Mouse (Mus musculus) urinary bladder, adult 18-20 months (tissue): Measurements from ENCODE around the gene Sh2d1b2.
"Not testable (repeated sequence)": the region's sequence is repeated elsewhere in the genome, so short reads cannot be mapped to it uniquely, and the experiment has no call there.

Experiments used
- DNase-seq, 2 experiments: peaks; one replicate each; pipeline ENCODE4 v3.0.0; 2022; ENCODE audit warnings: low spot score in 2 of 2, mixed read lengths in 2 of 2

The Sh2d1b2 gene

DNA sequence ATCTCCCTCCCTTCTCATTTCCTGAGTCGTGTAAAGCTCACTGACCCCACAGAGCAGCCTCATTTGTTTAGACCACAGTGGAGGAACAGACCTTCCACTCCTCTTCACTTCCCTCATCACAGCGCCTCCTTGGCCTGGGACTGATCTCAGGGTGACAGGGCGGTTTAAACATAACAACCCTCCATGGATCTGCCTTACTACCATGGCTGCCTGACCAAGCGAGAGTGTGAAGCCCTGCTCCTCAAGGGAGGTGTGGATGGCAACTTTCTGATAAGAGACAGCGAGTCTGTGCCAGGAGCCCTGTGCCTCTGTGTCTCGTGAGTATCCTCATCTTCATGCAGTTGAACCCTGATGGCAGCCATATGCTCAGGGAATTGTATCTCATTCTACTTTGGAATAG lies at the start of gene Sh2d1b2:
Gene Sh2d1b2, plus strand, starts transcription at position 62 of the 400 bp plus-strand sequence.
- not testable (repeated sequence) for DNase-seq

DNA sequence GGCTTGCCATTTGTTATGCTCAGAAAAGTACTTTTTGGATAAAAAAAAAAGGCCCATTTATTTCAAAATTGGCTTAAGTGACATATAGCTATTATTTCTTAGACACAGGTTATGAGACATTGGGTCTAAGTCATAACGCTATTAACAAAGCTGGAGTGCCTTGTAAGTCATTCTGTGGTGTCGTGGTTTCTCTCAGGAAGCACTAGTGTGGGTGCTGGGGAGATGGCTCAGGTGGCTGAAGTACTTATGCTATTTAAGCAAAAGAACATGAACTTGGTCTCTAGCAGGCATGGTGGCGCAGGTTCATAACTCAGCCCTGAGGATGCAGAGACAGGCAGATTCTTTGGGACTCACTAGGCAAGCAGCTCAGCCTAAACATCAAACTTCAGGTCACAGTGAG lies 47.4 kb upstream of the Sh2d1b2 start:
- DNase-seq = no peak

DNA sequence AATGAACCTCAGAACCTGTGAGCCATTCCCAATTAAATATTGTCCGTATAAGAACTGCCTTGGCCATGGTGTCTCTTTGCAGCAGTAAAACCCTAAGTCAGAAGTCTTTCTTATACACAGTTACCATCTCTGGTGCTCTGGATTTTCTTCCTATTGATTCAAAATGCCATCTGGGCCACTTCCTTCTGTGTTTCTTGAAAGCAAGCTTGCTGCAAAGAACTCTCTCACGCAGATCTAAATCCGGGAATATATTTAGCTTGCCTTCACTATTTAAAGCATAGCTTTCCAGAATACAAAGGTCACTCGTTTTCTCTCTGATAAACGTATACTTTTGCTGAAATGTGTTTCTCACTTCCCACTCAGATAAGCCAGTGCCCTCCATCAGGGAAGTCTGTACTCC lies 46.0 kb upstream of the Sh2d1b2 start:
- DNase-seq = no peak

DNA sequence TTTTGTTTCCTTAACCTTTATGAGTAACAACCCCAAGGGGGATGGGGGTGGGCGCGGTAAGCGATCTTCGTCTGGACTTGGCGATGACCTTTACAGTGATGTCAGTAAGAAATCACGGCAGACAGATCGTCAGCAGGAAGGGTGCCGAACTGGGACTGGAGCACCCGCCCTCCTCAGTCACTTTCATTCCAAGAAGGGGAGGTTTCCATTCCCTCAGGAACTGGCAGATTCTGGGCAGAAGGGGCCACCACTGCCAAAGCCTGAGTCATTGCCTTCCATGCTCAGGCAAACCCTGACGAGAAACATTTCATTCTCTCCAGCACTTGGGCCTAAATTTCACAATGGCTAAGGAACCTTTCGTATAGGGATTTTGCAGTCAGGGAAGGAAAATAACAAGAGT lies 43.9 kb upstream of the Sh2d1b2 start:
- peak; percentile 8 to 64 for DNase-seq

DNA sequence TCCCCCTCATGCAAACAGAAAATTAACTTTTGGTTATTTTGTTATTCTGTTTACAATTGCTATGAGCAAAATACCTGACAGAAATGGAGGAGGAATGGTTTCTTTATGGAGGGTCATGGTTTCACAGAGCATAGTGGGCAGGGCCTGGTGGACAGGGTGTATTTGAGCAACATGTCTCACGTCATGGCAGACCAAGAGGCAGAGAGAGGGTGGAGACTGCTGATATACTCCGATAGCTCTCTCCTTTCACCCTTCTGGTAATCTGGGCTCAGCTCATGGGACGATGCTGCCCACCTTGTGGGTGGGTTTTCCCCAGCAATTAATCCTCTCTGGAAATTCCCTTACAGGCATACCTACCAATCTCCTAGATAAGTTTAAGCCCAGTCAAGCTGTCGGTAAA lies 42.3 kb upstream of the Sh2d1b2 start:
- no peak for DNase-seq

DNA sequence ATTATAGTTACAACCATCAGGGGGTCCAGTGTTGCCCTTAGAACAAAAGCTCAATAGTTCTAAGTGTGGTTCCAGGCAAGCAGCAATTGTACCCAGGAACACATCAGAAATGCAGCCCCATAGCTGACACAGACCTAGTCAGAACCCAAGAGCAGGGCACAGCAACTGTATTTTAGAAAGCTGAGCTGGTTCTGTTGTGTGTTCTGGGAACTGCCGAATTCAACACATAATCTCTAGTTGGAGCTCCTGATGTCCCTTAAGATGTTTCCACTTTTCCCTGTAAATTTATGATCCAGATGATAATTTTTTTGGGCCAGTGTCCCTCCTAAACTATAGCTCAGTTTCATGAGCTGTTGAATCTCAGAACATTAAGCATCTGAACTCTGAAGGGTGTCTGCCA lies 40.6 kb upstream of the Sh2d1b2 start:
- no peak for DNase-seq

DNA sequence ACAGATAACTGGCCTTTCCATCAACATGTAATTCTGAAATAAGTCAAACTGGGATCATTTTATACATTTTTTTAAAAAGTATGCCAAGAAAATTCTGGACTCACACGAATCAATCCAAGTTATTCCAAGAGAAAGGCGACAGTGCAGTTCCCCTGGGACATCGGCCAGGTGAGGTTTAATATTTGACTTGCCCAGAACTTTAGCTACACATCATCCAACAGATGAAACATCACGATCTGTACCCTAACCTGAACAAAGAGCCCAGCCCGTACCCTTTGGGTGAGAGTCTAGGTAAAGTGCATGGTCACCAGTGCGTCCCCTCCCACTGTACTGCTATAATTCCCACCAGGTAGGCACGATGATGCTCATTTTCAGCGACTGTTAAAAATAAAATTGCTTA lies 36.3 kb upstream of the Sh2d1b2 start:
- no peak for DNase-seq

DNA sequence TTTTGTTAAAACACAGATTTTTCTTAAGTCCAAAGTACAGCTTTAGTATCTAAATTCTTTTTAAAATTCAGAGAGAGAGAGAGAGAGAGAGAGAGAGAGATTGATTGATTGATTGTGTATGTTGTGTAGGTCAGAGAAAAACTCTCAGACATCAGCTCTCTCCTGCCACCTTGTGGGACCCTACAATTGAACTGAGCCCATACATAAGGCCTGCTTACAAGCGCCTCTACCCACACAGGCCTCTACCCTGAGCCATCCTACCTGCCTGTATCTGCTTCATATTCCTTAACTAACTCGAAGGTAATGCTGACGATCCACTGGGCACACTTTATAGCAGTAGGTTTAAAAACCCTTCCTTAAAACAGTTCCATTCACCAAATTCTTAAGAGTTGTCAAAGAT lies 32.2 kb upstream of the Sh2d1b2 start:
- peak in 1 of 2 experiments; percentile 9 for DNase-seq

DNA sequence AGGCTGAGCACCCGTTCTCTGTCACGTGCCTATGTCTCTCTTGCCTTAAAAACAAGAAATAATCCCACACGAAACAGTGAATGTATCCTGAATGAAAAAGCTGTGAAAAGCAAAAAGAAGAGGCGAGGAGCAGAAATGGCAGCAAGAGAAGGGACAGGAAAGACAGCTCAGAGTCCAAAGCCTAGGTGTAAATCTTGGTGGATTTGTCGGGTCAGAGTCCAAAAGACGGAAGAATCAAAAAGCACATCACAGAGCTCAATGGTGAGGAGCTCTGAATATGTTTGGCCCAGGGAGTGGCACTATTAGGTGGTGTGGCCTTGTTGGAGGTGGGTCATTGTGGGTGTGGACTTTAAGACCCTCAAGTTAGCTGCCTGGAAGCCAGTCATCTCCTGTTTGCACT lies 26.2 kb upstream of the Sh2d1b2 start:
- DNase-seq = no peak

DNA sequence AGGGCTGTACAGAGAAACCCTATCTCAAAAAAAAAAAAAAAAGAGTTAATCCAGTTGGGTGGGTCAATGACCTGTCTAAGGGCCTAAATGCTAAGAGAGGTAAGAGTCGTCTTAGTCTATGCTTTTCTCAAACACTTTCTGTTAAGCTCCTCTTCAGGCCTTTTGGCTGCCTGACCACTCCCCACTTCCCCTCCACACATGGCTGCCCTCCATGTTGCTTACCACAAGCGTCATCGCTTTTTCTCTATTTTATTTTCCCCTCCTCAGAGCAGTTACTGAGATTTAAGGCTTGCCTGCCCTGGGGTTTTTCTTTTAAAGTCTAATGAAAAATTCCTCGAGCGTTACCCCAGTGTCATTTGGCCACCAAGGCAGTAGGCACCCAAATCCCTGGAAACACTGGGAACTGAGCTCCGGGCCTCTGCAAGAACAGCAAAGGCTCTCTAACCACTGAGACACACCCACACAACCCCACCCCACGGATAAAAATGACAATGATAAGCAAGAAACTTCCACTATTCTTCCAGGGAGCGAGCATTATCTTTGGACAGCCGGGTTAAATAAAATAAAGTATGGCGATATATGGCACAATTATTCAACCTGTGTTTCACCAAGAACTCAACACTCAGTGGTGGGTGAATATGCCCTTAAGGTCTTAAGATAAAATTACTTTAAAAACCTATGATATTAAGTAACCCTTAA lies 19.2 kb upstream of the Sh2d1b2 start:
- DNase-seq = no peak

DNA sequence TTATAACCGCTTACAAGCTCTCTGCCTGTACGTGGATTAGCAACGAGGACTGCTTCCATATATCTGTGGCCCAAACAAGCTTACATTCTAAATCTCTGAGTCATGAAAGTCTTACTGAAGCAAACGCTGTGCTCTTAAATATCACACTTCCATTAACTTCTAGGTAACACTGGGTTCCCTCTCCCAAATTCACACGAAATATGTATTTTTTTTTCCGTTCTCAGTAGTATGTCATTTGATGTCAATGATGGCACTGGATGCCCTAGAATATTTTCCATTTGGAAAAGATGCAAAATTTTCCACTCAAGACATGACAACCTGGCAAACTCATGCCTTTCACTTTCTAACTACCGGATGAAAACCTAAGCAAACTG lies 18.2 kb upstream of the Sh2d1b2 start:
- DNase-seq = no peak

DNA sequence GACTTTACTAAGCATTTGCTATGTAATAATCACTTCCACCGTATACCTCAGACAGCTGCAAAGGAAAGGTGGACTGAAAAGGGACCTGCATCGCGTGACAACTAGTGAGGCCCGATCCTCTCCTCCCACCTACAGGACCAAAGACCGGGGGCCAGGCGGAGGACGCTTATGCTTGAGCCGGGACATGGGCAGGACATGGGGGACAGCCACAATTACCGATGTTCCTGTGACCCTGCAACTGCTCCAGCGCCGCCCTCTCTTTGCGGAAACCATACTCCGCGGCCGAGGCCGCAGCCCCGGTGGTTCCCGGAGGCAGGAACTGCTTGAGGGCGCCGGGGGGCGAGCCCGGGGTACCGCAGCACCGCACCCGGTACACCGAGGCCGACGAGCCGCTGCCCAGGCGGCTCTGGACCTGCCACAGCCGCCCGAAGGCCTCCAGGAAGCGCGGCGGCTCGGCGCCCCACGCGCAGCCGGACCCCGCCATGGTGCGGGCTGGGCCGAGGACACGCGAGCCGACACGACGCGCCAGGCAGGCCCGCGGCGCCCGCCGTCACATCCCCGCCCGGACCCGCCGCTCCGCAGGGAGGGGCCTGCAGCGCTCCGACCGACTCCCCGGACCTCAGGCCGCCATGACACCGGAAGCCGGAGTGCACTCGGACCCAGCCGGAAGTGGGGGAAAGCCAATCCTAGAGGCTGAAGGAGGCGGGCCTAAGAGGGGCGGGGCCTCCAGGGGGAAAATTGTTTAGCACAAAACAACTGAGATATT lies 17.6 kb upstream of the Sh2d1b2 start, which contains the start of gene Uhmk1:
Gene Uhmk1, minus strand, starts transcription at position 641 of the 766 bp plus-strand sequence.
- peak; percentile 83 to 87 for DNase-seq

DNA sequence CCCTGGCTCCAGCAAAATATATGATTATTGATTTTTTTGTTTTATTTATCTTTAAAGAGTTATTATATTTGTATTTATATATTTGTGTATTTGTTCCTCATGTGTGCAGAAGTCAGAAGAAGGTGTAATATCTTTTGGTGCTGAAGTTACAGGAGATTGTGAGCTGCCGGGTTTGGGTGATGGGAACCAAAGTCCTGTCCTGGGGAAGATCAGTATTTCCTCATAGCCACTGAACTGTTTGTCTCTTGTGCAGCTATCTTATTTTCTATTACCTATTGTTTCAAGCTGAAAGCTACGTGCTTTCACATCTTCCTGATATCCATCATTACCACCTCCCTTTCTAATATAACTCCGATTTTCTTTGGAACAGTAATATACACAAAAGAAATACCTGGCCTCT lies 17.0 kb upstream of the Sh2d1b2 start:
- no peak for DNase-seq

DNA sequence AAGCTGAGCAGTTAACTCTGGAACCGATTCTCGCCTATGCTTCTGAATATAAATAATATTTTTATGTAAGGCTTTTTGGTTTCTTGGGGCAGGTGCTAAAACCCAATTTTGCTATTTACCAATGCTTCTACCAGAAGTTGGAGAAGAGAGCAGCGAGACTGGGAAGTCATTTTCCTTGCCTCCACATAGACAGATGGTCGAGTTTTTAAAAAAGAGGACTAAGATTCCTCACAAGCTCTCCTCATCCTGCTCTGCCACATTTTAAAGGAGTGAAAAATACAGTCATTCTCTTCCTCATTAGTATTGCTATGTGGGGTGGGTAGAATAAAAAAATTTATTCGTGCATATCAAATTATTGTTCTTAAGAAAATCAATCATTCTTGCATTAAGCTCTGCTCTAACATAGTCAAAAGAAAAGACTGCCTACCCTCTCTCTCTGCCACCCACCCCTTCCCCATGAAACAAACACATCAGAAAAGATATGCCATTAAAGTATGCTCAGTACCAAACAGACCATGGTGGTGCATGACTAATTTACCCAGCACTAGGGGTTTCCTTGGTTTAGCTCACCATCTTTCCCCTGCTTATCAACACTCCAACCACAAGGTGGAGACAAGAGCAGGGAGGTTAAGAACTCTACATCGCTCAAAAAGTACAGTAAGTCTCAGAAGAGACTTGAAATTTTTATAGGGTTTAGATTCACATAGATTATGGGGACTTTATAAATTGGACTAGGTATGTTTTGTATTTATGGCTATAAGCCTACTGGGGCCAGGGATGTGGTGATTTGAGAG lies 14.3 kb upstream of the Sh2d1b2 start:
- no peak for DNase-seq

DNA sequence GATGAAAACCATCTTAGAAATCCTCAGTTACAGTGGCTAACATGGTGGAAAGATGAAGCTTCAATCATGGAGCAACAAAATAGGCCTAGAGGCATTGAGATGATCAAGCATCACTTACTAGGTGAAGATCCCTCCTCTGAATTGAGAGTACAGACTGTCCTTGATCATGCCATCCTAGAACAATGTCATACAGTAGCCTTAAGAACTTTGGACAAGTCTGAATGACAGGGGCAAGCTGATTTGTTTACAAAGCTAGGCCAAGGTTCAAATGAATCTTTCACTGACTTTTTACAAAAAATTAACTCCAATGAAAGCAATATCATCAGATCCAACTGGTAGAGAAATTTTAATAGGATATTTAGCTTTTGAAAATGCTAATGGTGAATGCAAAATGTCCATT lies 12.2 kb upstream of the Sh2d1b2 start:
- DNase-seq = no peak

DNA sequence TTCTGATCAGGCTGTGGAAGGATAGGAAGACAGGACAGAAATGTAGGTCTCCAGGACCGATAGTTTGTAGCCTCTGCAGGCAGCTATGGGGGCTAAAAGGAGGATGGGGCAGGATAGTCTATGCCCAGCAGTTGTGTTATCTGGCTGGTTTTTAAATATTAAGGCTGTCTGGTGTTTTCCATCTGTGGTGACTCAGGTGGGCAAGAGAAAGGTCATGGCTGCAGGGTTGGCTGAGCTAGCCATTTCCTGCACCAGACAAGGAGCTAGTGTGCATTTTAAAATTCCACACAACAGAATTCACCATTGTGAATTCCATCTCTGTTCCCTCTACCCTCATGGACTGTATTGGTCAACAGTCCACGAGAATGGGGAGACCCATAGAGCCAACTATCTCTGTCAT lies 9.3 kb upstream of the Sh2d1b2 start:
- DNase-seq = no peak

DNA sequence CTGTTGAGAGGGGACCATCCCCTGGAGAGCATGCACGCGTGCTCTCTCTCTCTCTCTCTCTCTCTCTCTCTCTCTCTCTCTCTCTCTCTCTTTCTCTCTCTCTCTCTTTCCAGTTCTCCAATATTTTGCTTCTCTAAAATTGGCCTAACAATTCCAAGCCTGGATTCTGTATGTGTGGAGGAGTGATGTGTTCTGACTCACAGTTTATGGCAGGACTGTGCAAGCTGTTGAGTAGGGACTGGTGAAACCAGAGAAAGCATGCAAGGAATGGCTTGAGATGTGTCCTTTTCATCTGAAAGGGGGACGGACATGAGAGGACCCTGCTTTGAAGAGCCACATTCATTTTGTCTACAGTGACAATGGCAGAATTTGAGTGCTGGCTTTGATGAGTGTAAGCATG lies 12.5 kb downstream of the Sh2d1b2 start:
- DNase-seq = no peak

DNA sequence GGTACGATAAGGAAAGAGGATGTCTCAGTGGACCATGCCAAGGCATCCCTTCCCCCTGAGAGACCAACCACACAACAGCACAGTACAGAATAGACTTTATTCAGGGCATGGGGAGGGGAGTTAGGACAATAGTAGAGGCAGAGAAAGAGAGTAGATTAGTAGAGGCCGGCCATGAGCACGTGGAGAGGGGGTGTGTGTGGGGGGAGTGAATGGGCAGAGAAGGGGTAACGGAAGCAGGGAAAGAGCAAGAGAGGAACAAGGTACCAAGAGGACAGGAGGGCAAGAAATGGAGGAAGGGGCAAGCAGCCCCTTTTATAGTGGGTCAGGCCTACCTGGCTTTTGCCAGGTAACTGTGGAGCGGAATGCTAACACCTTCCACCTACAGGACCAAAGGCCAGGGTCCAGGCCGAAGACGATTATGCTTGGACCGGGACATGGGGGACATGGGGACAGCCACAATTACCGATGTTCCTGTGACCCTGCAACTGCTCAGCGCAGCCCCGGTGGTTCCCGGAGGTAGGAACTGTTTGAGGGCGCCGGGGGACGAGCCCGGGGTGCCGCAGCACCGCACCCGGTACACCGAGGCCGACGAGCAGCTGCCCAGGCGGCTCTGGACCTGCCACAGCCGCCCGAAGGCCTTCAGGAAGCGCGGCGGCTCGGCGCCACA lies 22.5 kb downstream of the Sh2d1b2 start:
- DNase-seq = no peak

DNA sequence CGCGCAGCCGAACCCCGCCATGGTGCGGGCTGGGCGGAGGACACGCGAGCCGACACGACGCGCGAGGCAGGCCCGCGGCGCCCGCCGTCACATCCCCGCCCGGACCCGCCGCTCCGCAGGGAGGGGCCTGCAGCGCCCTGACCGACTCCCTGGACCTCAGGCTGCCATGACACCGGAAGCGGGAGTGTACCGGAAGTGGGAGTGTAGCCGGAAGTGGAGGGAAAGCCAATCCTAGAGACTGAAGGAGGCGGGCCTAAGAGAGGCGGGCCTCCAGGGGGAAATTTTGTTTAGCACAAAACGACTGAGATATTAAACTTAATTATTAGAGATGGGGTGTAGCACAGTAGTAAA lies 23.0 kb downstream of the Sh2d1b2 start:
- DNase-seq = peak; percentile 77 to 82

DNA sequence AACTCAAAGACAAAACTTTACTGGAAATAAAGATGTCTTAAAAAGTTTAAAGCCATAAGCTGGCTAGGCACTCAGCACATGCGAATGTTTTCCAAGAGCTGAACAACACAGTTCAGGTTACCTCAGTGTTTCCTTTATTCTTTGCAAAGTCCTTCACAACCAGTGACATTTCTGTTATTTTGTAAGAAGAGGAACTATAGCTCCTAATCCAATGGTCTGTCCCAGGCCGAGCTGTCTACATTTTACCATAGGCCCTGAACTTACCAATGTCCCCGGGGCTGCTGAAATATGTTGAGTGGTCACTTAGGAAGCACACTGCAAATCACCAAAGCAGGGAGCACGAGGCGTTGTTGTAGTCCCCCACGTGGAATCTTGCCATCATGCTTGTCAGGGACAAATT lies 37.7 kb downstream of the Sh2d1b2 start:
- DNase-seq = no peak

DNA sequence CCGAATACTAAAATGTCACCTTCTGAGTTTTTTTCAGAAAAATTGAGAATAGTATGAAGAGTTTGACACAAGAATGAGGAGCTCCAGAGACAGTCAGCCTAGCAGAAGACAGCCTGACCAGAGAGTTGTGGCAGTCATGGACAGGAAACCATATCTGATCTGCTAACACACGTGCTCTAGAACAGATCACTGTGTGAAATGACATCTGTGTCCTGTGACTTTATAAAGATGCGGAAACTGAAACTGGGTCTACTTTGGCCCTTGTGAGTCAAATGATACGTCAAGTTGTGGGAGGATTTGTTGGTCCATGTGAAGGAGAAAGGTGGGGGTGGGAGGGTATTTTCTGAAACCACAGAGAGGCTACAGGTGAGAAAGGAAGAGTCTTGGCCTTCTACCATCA lies 38.1 kb downstream of the Sh2d1b2 start:
- no peak for DNase-seq

DNA sequence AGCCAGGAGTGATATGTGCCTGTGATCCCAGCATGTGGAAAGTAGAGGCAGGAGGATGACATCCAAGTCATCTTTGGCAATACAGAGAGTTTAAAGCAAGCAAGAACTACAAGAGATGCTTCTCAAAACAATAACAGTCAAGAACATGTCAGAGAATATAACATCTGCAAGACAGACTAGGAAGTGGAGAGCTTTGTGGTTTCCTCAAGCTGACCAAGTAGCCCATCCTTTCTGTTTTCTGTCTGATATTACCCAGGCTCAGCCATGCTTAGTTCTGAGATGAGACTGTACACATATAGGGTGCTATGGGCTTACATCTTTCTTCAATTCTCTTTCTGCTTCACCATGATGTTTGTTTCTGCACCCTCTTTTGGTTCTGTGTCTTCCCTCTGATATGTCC lies 40.7 kb downstream of the Sh2d1b2 start:
- no peak for DNase-seq
